In the genomic region with DNA sequence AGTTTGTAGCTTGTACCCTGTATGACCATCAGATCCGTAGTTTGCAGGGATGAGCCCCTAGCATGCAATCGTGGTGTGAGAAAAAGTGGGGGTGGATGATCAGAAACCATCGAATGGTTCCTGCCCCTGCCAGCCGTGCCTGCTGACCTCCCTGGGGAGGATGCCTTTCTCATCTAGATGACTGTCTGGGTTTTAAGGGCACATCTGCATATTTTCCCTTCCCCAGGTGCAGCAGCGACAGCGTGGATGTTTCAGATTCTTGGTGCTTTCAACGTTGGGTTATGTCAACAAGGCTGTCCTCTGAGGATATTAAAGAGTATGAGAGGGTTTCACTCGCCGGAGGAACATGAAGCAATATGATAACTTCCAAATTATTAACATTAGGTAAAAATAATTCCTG, we compare ENCODE assay signal across 26 mouse cellular contexts.
DNase-seq lines count a peak whose midpoint lies in the region; ATAC-seq and TF ChIP-seq lines count a peak whose summit lies in the region.
"Had no signal": no experiment of that assay in that cellular context is flagged by ENCODE, and none has a peak within 500 bp of the region (broad histone marks: within the 10 kb centered on the region; RNA-seq: fewer than 3 reads in every experiment).

No protein-coding gene starts in this region.

- 0 out of 2 replicates have a peak, but pooled peaks have one; percentile 17 for ATAC-seq in liver, postnatal 0 days
- no peak for ATAC-seq in liver, embryonic 12.5 days
- ATAC-seq: activated CD4-positive, CD25-positive, alpha-beta regulatory T cell, adult 4 months; forebrain, embryonic 16.5 days; hindbrain, embryonic 16.5 days; inflammation-experienced regulatory T-cells, adult 6 months; intestine, embryonic 16.5 days had no signal

- no peak for TF ChIP-seq CTCF in liver, postnatal 0 days (IDR thresholded peaks at IDR 0.05; ENCODE audit: low read depth)
- TF ChIP-seq CTCF in CH12.LX (conservative IDR thresholded peaks at IDR 0.05 in 1 of 2, IDR thresholded peaks at IDR 0.05 in 1 of 2; ENCODE audit: low read depth in 2 of 2, low read length in 2 of 2) = no peak

- 59% methylated on average over 9 of the region's 9 CpGs for WGBS in liver, postnatal 0 days (ENCODE audit: insufficient replicate concordance)
- WGBS in liver, embryonic 12.5 days (ENCODE audit: insufficient replicate concordance) = 70% methylated on average over 9 of the region's 9 CpGs

- H3K27me3 ChIP-seq in liver, postnatal 0 days (ENCODE audit: insufficient read depth, low read length) = no peaks in the 10 kb centered on the region
- no peaks in the 10 kb centered on the region; the same call in 1 of the 2 replicates for H3K27me3 ChIP-seq in liver, embryonic 12.5 days (replicated peaks)
- no peaks in the 10 kb centered on the region for H3K27me3 ChIP-seq in CH12.LX (replicated peaks)
- H3K27me3 ChIP-seq: embryonic facial prominence, embryonic 13.5 days; forebrain, embryonic 12.5 days; hindbrain, embryonic 12.5 days had no signal

- no peak overlapping the region for H3K9ac ChIP-seq in liver, postnatal 0 days (replicated peaks)
- H3K9ac ChIP-seq in liver, embryonic 12.5 days = no peak overlapping the region
- H3K9ac ChIP-seq in CH12.LX (ENCODE audit: insufficient read depth, low read depth) = no peak overlapping the region
- H3K9ac ChIP-seq: embryonic facial prominence, embryonic 13.5 days; forebrain, embryonic 12.5 days; hindbrain, embryonic 12.5 days had no signal

- H3K4me2 ChIP-seq in liver, postnatal 0 days (ENCODE audit: low read depth, low read length) = no peak overlapping the region
- no peak overlapping the region for H3K4me2 ChIP-seq in liver, embryonic 12.5 days
- peak overlapping the region; percentile 91; the same call in 1 of the 2 replicates for H3K4me2 ChIP-seq in CH12.LX (ENCODE audit: insufficient read depth, low read depth, poor library complexity, severe bottlenecking)
- H3K4me2 ChIP-seq: embryonic facial prominence, embryonic 13.5 days; forebrain, embryonic 12.5 days; heart, embryonic 11.5 days; hindbrain, embryonic 12.5 days had no signal

- H3K4me1 ChIP-seq in liver, postnatal 0 days (ENCODE audit: insufficient read depth) = peaks cover 6% of the 10 kb centered on the region; the same call in 1 of the 2 replicates
- peaks cover 35% of the 10 kb centered on the region for H3K4me1 ChIP-seq in liver, embryonic 12.5 days
- H3K4me1 ChIP-seq in CH12.LX (ENCODE audit: control insufficient read depth in 1 of 2, insufficient read depth in 2 of 2) = peaks cover 10 to 67% of the 10 kb centered on the region in 2 experiments
- H3K4me1 ChIP-seq: embryonic facial prominence, embryonic 10.5 days; forebrain, embryonic 12.5 days had no signal

- no peak for TF ChIP-seq EP300 in liver, postnatal 0 days (IDR thresholded peaks at IDR 0.05; ENCODE audit: low read depth)
- TF ChIP-seq EP300 in CH12.LX (IDR thresholded peaks at IDR 0.05; ENCODE audit: low read length) = peak; percentile 85

- in situ Hi-C loops in CH12.LX (cut with MboI; ENCODE audit: low pct_ligation_motif_present, low pct_unique_long_range_greater_than_20kb, low sequenced_read_pairs) = loop anchor here (5.0 to 25.0 kb wide), 4 partner anchors 151 to 501 kb away; no protein-coding TSS in a partner anchor

- peak; percentile 22 for DNase-seq in liver, postnatal 0 days
- DNase-seq in A20 (ENCODE audit: low read depth, low spot score) (peak; percentile 62), CH12.LX (ENCODE audit: extremely low read depth) (peak; percentile 93)
- no peak for DNase-seq in ovary, postnatal 14 days (ENCODE audit: low spot score)
- DNase-seq in urinary bladder, adult 2 months (ENCODE audit: low spot score) = no peak
- DNase-seq: adrenal gland, adult 8-10 months; adrenal gland, postnatal 25 days; cerebellum, adult 11-12 months; cerebellum, adult 8-10 months; cerebellum, postnatal 10 days; cerebellum, postnatal 36 days; embryo, embryonic 11 days; gastrocnemius, postnatal 10 days; heart, adult 11 months had no signal

- TF ChIP-seq POLR2A in CH12.LX (IDR thresholded peaks at IDR 0.05; ENCODE audit: low read depth, low read length) = no peak

- TF ChIP-seq RAD21 in CH12.LX (IDR thresholded peaks at IDR 0.05; ENCODE audit: low read depth, low read length) = no peak

- H3K36me3 ChIP-seq in liver, postnatal 0 days (replicated peaks; ENCODE audit: insufficient read depth, low read length) = no peaks in the 10 kb centered on the region
- H3K36me3 ChIP-seq in liver, embryonic 12.5 days = no peaks in the 10 kb centered on the region
- H3K36me3 ChIP-seq in CH12.LX (replicated peaks in 1 of 2; ENCODE audit: control insufficient read depth in 1 of 2, insufficient read depth in 1 of 2, low read length in 1 of 2) = no peaks in the 10 kb centered on the region
- H3K36me3 ChIP-seq: embryonic facial prominence, embryonic 10.5 days; embryonic facial prominence, embryonic 13.5 days; forebrain, embryonic 12.5 days; hindbrain, embryonic 12.5 days had no signal

- no peak overlapping the region for H3K27ac ChIP-seq in liver, postnatal 0 days (ENCODE audit: low read depth)
- H3K27ac ChIP-seq in liver, embryonic 12.5 days = no peak overlapping the region
- H3K27ac ChIP-seq in CH12.LX (ENCODE audit: insufficient read depth, low read depth) = no peak overlapping the region
- H3K27ac ChIP-seq: embryonic facial prominence, embryonic 10.5 days; embryonic facial prominence, embryonic 13.5 days; forebrain, embryonic 12.5 days; hindbrain, embryonic 12.5 days had no signal

- H3K79me2 ChIP-seq in CH12.LX (replicated peaks; ENCODE audit: control insufficient read depth, extremely low read depth, insufficient read depth, poor library complexity, severe bottlenecking) = no peaks in the 10 kb centered on the region

- no peaks in the 10 kb centered on the region for H3K9me3 ChIP-seq in liver, postnatal 0 days (ENCODE audit: low read length)
- no peaks in the 10 kb centered on the region for H3K9me3 ChIP-seq in liver, embryonic 12.5 days (replicated peaks)
- no peaks in the 10 kb centered on the region for H3K9me3 ChIP-seq in CH12.LX (replicated peaks; ENCODE audit: low read length)
- H3K9me3 ChIP-seq: embryonic facial prominence, embryonic 10.5 days; embryonic facial prominence, embryonic 13.5 days; forebrain, embryonic 12.5 days; hindbrain, embryonic 12.5 days had no signal

- H3K4me3 ChIP-seq in liver, postnatal 0 days (ENCODE audit: low read depth, low read length) = no peak overlapping the region
- H3K4me3 ChIP-seq in liver, embryonic 12.5 days = no peak overlapping the region
- no peak overlapping the region for H3K4me3 ChIP-seq in CH12.LX (replicated peaks in 1 of 3; ENCODE audit: low read depth in 2 of 3, low read length in 2 of 3, poor library complexity in 1 of 3)
- H3K4me3 ChIP-seq: embryonic facial prominence, embryonic 10.5 days; embryonic facial prominence, embryonic 13.5 days; erythroblast, embryonic 14.5 days; forebrain, embryonic 12.5 days; hindbrain, embryonic 12.5 days had no signal

- dilution Hi-C loops in CH12.LX (cut with MboI; ENCODE audit: extremely low pct_ligation_motif_present, extremely low pct_unique_long_range_greater_than_20kb, low sequenced_read_pairs) = no loop called here

TF ChIP-seq in CH12.LX, 34 proteins besides CTCF, POLR2A, EP300 and RAD21 (continues in another document):
- TF ChIP-seq ELF1 (IDR thresholded peaks at IDR 0.05; ENCODE audit: low read depth, low read length) = no peak
- no peak for TF ChIP-seq NELFE (IDR thresholded peaks at IDR 0.05; ENCODE audit: low read depth, low read length)
- TF ChIP-seq SMC3 (IDR thresholded peaks at IDR 0.05; ENCODE audit: low read depth, low read length) = no peak
- no peak for TF ChIP-seq ZMIZ1 (IDR thresholded peaks at IDR 0.05; ENCODE audit: low read depth, low read length)
- TF ChIP-seq NRF1 (IDR thresholded peaks at IDR 0.05; ENCODE audit: low read depth, low read length) = no peak
- no peak for TF ChIP-seq HCFC1 (IDR thresholded peaks at IDR 0.05; ENCODE audit: low read depth, low read length)
- TF ChIP-seq ZNF384 (IDR thresholded peaks at IDR 0.05; ENCODE audit: low read depth, low read length) = no peak
- peak; percentile 80 for TF ChIP-seq SIN3A (IDR thresholded peaks at IDR 0.05; ENCODE audit: low read length)
- peak; percentile 88 for TF ChIP-seq ETS1 (conservative IDR thresholded peaks at IDR 0.05; ENCODE audit: low read depth, low read length)
- TF ChIP-seq CHD1 (IDR thresholded peaks at IDR 0.05; ENCODE audit: low read depth, low read length) = 0 out of 2 replicates have a peak, but pooled peaks have one; percentile 23
- peak; percentile 88 for TF ChIP-seq TCF12 (IDR thresholded peaks at IDR 0.05; ENCODE audit: low read depth, low read length)
- peak; percentile 67; the same call in 1 of the 2 replicates for TF ChIP-seq MYC (IDR thresholded peaks at IDR 0.05; ENCODE audit: low read depth, low read length)
- no peak for TF ChIP-seq TBP (conservative IDR thresholded peaks at IDR 0.05; ENCODE audit: low read depth, low read length)
- peak; percentile 51; the same call in 1 of the 2 replicates for TF ChIP-seq JUND (conservative IDR thresholded peaks at IDR 0.05; ENCODE audit: low read depth, low read length)
- TF ChIP-seq PAX5 (IDR thresholded peaks at IDR 0.05; ENCODE audit: low read length) = no peak
- peak; percentile 72; the same call in 1 of the 2 replicates for TF ChIP-seq BHLHE40 (IDR thresholded peaks at IDR 0.05; ENCODE audit: low read depth, low read length)
- TF ChIP-seq GABPA (IDR thresholded peaks at IDR 0.05; ENCODE audit: insufficient replicate concordance, low read depth, low read length) = no peak
- 0 out of 2 replicates have a peak, but pooled peaks have one; percentile 50 for TF ChIP-seq KAT2A (IDR thresholded peaks at IDR 0.05; ENCODE audit: insufficient replicate concordance, low read length)
- no peak for TF ChIP-seq ZC3H11A (IDR thresholded peaks at IDR 0.05; ENCODE audit: low read depth, low read length)
- TF ChIP-seq USF1 (IDR thresholded peaks at IDR 0.05; ENCODE audit: low read depth, low read length) = no peak
- peak; percentile 70 for TF ChIP-seq CHD2 (IDR thresholded peaks at IDR 0.05; ENCODE audit: low read length)
- no peak for TF ChIP-seq E2F4 (IDR thresholded peaks at IDR 0.05; ENCODE audit: insufficient replicate concordance, low read depth, low read length)
- no peak for TF ChIP-seq POLR2AphosphoS2 (IDR thresholded peaks at IDR 0.05; ENCODE audit: low read depth, low read length)
- peak; percentile 73 for TF ChIP-seq MXI1 (IDR thresholded peaks at IDR 0.05; ENCODE audit: low read depth, low read length)
- TF ChIP-seq MAZ (IDR thresholded peaks at IDR 0.05; ENCODE audit: low read depth, low read length) = 0 out of 2 replicates have a peak, but pooled peaks have one; percentile 28
- TF ChIP-seq MAX (IDR thresholded peaks at IDR 0.05; ENCODE audit: low read length) = peak; percentile 48; the same call in 1 of the 2 replicates
- 0 out of 2 replicates have a peak, but pooled peaks have one; percentile 33 for TF ChIP-seq RCOR1 (conservative IDR thresholded peaks at IDR 0.05; ENCODE audit: low read depth, low read length)
- peak; percentile 15; the same call in 1 of the 2 replicates for TF ChIP-seq JUN (IDR thresholded peaks at IDR 0.05; ENCODE audit: insufficient read depth, low read depth, low read length)

Comparison
In these comparisons a context has a peak if more than half of its experiments do, and no peak if none do; other contexts are left out.
1. DNase-seq: peak in liver, postnatal 0 days (single experiment), A20 (single experiment) and CH12.LX (single experiment); none in ovary, postnatal 14 days (single experiment) and urinary bladder, adult 2 months (single experiment).